Mouse (Mus musculus) thymus, adult 2 months (tissue): ENCODE results near the gene Tmem37. TPM values are rescaled to one million over a fixed set of nuclear protein-coding genes. Genes with fewer than 3 reads are reported as not detected.

Experiments used
- DNase-seq: peaks from one replicate; pipeline ENCODE4 v3.0.0; 2021
- H3K27ac ChIP-seq: fragments of 200-500 bp; 2 replicates; pipeline ENCODE4 v1.5.1; 2012; ENCODE audit warnings: low read length, control low read depth; ENCODE audit not compliant: control insufficient read depth, insufficient read depth
- H3K27me3 ChIP-seq: fragments of 200-500 bp; 2 replicates; pipeline ENCODE4 v1.6.1; 2012; ENCODE audit warnings: mild to moderate bottlenecking, low read length, moderate library complexity, mixed read lengths; ENCODE audit not compliant: control insufficient read depth, insufficient read depth
- H3K36me3 ChIP-seq: fragments of 200-500 bp; 2 replicates; pipeline ENCODE4 v1.6.1; 2012; ENCODE audit warnings: mild to moderate bottlenecking, low read length, moderate library complexity; ENCODE audit not compliant: control insufficient read depth, insufficient read depth
- H3K4me1 ChIP-seq: fragments of 200-500 bp; replicated peaks from 2 replicates; pipeline ENCODE4 v1.6.1; 2012; ENCODE audit warnings: low read length; ENCODE audit not compliant: control insufficient read depth, insufficient read depth
- H3K4me3 ChIP-seq: fragments of 200-500 bp; 2 replicates; pipeline ENCODE4 v1.5.1; 2012; ENCODE audit warnings: mild to moderate bottlenecking, low read length, control low read depth, moderate library complexity; ENCODE audit not compliant: control insufficient read depth, insufficient read depth
- CTCF ChIP-seq: fragments of 200-500 bp; IDR thresholded peaks from 2 replicates; pipeline ENCODE4 v1.5.1; 2012; ENCODE audit warnings: mild to moderate bottlenecking, control low read depth, low read length, moderate library complexity, borderline replicate concordance; ENCODE audit not compliant: control insufficient read depth, poor library complexity, insufficient read depth; ENCODE audit errors: extremely low read depth
- POLR2A ChIP-seq: fragments of 200-500 bp; IDR thresholded peaks from 2 replicates; pipeline ENCODE4 v1.6.1; 2012; ENCODE audit warnings: mild to moderate bottlenecking, low read length, control low read depth, moderate library complexity; ENCODE audit not compliant: control insufficient read depth, poor library complexity, insufficient read depth; ENCODE audit errors: extremely low read depth
- WGBS: fragments of 180-500 bp; shearing (Covaris S2); methylation state at CpG from one replicate; pipeline ENCODE4 v1.1.7; 2018; 5-methylcytosine and 5-hydroxymethylcytosine counted together
- polyA plus RNA-seq: library from polyadenylated mRNA; depleted of rRNA; stranded (reverse); fragments of >200 nt; gene quantifications from 2 replicates; pipeline ENCODE4 v1.2.3, GENCODE M21; 2012

The Tmem37 gene
- polyA plus RNA-seq, 1 experiment: 18.5 TPM

DNA sequence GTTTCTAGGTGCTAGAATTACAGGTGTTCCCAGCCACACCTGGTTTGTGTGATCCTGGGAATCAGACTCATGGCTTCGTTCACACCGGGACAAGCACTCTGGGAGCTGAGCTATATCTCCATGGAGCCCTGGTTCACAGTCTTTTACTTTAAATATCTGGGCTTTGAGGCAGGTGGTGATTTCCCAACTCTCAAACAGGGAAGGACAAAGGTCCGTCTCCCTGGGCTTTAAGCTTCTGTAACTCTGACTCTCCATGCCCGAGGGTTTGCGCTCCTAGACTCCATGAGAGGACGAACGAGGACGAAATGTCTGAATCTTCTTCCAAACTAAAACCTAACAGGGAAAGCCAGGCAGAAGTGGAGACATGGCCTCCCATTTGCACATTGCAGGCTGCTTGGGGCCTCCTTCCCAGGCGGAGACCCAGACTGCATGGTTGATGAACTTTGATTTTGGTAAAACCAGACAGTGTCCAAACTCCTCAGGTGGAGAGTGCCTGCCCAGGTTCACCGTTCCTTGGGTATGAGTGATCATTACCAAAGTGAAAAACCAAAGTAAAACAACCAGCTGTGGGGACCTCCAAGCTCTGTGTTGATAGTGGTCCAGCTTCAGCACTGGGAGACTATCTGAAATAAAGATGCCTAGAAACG is 9.7 kb downstream of the Tmem37 start:
- WGBS: 94% methylated on average over 11 of the region's 11 CpGs
- H3K4me3 ChIP-seq: no peak overlapping the region
- TF ChIP-seq CTCF (no peak), POLR2A (no peak)
- no peaks in the 10 kb centered on the region for H3K36me3 ChIP-seq
- no peaks in the 10 kb centered on the region for H3K4me1 ChIP-seq
- no peaks in the 10 kb centered on the region for H3K27me3 ChIP-seq
- no peak overlapping the region for H3K27ac ChIP-seq
- no peak for DNase-seq

- no peak for DNase-seq
- TF ChIP-seq POLR2A (no peak), CTCF (no peak)
- 95% methylated on average over 7 of the region's 7 CpGs for WGBS
Measured at GRCm38 (mm10) chr1:120062231-120062630, 11.6 kb downstream of the Tmem37 start.

DNA sequence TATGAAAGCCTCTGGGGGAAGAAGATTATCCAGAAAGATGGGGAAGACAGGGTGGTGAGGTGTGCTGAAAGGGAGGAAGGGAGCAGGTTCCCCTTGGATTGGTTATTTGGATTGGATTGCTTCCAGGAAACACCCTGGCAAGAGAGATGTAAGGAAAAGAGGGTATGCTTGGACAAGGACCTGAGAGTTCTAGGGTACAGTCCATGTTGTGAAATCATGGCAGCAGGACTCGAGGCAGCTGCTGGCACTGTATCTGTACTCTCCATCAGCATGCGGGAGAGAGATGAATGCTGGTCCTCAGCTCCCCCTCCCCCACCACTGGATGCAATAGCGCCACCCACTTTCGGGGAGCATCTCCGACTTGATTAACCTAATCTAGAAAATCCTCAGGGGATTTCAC is 13.2 kb downstream of the Tmem37 start:
- TF ChIP-seq CTCF: no peak
- no peak for TF ChIP-seq POLR2A
- H3K4me1 ChIP-seq: peaks cover 8% of the 10 kb centered on the region
- H3K36me3 ChIP-seq: no peaks in the 10 kb centered on the region
- H3K27me3 ChIP-seq: no peaks in the 10 kb centered on the region
- 93% methylated on average over 5 of the region's 5 CpGs for WGBS
- DNase-seq: no peak
- no peak overlapping the region for H3K27ac ChIP-seq
- H3K4me3 ChIP-seq: no peak overlapping the region

More at GRCm38 (mm10) chr1:120062231-120062630, 11.6 kb downstream of the Tmem37 start:
- H3K27ac ChIP-seq: no peak overlapping the region
- H3K4me3 ChIP-seq: no peak overlapping the region
- H3K27me3 ChIP-seq: no peaks in the 10 kb centered on the region
- H3K4me1 ChIP-seq: no peaks in the 10 kb centered on the region
- no peaks in the 10 kb centered on the region for H3K36me3 ChIP-seq

GRCm38 (mm10) chr1:120057674-120058430 is 16.0 kb downstream of the Tmem37 start:
- no peaks in the 10 kb centered on the region for H3K27me3 ChIP-seq
- no peak overlapping the region for H3K27ac ChIP-seq
- H3K4me3 ChIP-seq: no peak overlapping the region
- peaks cover 14% of the 10 kb centered on the region for H3K4me1 ChIP-seq
- no peaks in the 10 kb centered on the region for H3K36me3 ChIP-seq
- 87% methylated on average over 8 of the region's 8 CpGs for WGBS
- TF ChIP-seq POLR2A (no peak), CTCF (no peak)
- no peak for DNase-seq

GRCm38 (mm10) chr1:120057044-120057443 is 16.8 kb downstream of the Tmem37 start:
- no peak overlapping the region for H3K4me3 ChIP-seq
- DNase-seq: no peak
- no peak for TF ChIP-seq CTCF
- no peak for TF ChIP-seq POLR2A
- no peaks in the 10 kb centered on the region for H3K27me3 ChIP-seq
- H3K27ac ChIP-seq: no peak overlapping the region
- H3K4me1 ChIP-seq: peaks cover 14% of the 10 kb centered on the region
- no peaks in the 10 kb centered on the region for H3K36me3 ChIP-seq
- WGBS: 32% methylated on average over 14 of the region's 14 CpGs

- 93% methylated on average over 7 of the region's 7 CpGs for WGBS
- no peak for TF ChIP-seq CTCF
- no peak for TF ChIP-seq POLR2A
- no peaks in the 10 kb centered on the region for H3K36me3 ChIP-seq
- DNase-seq: no peak
- H3K27ac ChIP-seq: no peak overlapping the region
- H3K4me3 ChIP-seq: no peak overlapping the region
- H3K27me3 ChIP-seq: no peaks in the 10 kb centered on the region
- H3K4me1 ChIP-seq: peaks cover 14% of the 10 kb centered on the region
Measured at GRCm38 (mm10) chr1:120056236-120056635, 17.6 kb downstream of the Tmem37 start.
